In genomic region chrX:157202736-157203135, GRCm38 (mm10) we compare ENCODE assay signal across 24 mouse cellular contexts.
DNase-seq lines count a peak whose midpoint lies in the region; ATAC-seq and TF ChIP-seq lines count a peak whose summit lies in the region.
"Had no signal": no experiment of that assay in that cellular context is flagged by ENCODE, and none has a peak within 500 bp of the region (broad histone marks: within the 10 kb centered on the region; RNA-seq: fewer than 3 reads in every experiment).

No protein-coding gene starts in this region.

- ATAC-seq in forebrain, embryonic 14.5 days, result no peak
- no peak for ATAC-seq in forebrain, embryonic 13.5 days
- ATAC-seq: forebrain, embryonic 16.5 days; liver, embryonic 12.5 days; liver, postnatal 0 days had no signal

- TF ChIP-seq CTCF in brain, embryonic 14.5 days (IDR thresholded peaks at IDR 0.05; ENCODE audit: borderline replicate concordance, extremely low read depth, insufficient read depth, insufficient read length), result no peak
- TF ChIP-seq CTCF in cerebellum, adult 2 months (IDR thresholded peaks at IDR 0.05; ENCODE audit: borderline replicate concordance, insufficient read depth, low read depth, low read length), result no peak

- H3K4me1 ChIP-seq in forebrain, embryonic 14.5 days (ENCODE audit: control insufficient read depth, insufficient read depth, low read length), result no peaks in the 10 kb centered on the region
- H3K4me1 ChIP-seq in forebrain, embryonic 13.5 days, result no peaks in the 10 kb centered on the region
- H3K4me1 ChIP-seq in cerebellum, adult 2 months (ENCODE audit: control insufficient read depth, insufficient read depth, low read length), result no peaks in the 10 kb centered on the region
- no peaks in the 10 kb centered on the region for H3K4me1 ChIP-seq in embryonic facial prominence, embryonic 10.5 days
- H3K4me1 ChIP-seq: embryonic facial prominence, embryonic 12.5 days; heart, embryonic 12.5 days; hindbrain, embryonic 15.5 days; liver, embryonic 12.5 days; neural tube, embryonic 13.5 days had no signal

- no peak overlapping the region for H3K4me3 ChIP-seq in forebrain, embryonic 14.5 days (ENCODE audit: low read depth, low read length)
- H3K4me3 ChIP-seq in forebrain, embryonic 13.5 days, result no peak overlapping the region
- no peak overlapping the region for H3K4me3 ChIP-seq in cerebellum, adult 2 months (replicated peaks; ENCODE audit: insufficient read depth, low read depth, low read length)
- no peak overlapping the region for H3K4me3 ChIP-seq in embryonic facial prominence, embryonic 10.5 days
- H3K4me3 ChIP-seq: embryonic facial prominence, embryonic 12.5 days; heart, adult 2 months; heart, embryonic 12.5 days; hindbrain, embryonic 15.5 days; liver, embryonic 12.5 days; neural tube, embryonic 13.5 days had no signal

- no peak for TF ChIP-seq POLR2A in brain, embryonic 14.5 days (IDR thresholded peaks at IDR 0.05; ENCODE audit: borderline replicate concordance, extremely low read depth, insufficient read depth, insufficient read length, poor library complexity, severe bottlenecking)
- TF ChIP-seq POLR2A in cerebellum, adult 2 months (IDR thresholded peaks at IDR 0.05; ENCODE audit: borderline replicate concordance, insufficient read depth, low read length), result no peak

- no peaks in the 10 kb centered on the region for H3K27me3 ChIP-seq in forebrain, embryonic 14.5 days (replicated peaks; ENCODE audit: control insufficient read depth, insufficient read depth, low read length)
- no peaks in the 10 kb centered on the region for H3K27me3 ChIP-seq in forebrain, embryonic 13.5 days
- no peaks in the 10 kb centered on the region for H3K27me3 ChIP-seq in cerebellum, adult 2 months (ENCODE audit: control insufficient read depth, insufficient read depth, low read length)
- H3K27me3 ChIP-seq in embryonic facial prominence, embryonic 10.5 days (replicated peaks; ENCODE audit: low read depth, poor library complexity, severe bottlenecking), result 0 out of 2 replicates have a peak, but pooled peaks cover 10% of the 10 kb centered on the region
- H3K27me3 ChIP-seq: CH12.LX; embryonic facial prominence, embryonic 12.5 days; heart, embryonic 12.5 days; hindbrain, embryonic 15.5 days; liver, embryonic 12.5 days; neural tube, embryonic 13.5 days had no signal

- H3K9ac ChIP-seq in forebrain, embryonic 14.5 days (ENCODE audit: low read length), result no peak overlapping the region
- no peak overlapping the region for H3K9ac ChIP-seq in forebrain, embryonic 13.5 days
- H3K9ac ChIP-seq: embryonic facial prominence, embryonic 12.5 days; heart, embryonic 12.5 days; hindbrain, embryonic 15.5 days; liver, embryonic 12.5 days; liver, postnatal 0 days; neural tube, embryonic 13.5 days had no signal

- no peaks in the 10 kb centered on the region for H3K9me3 ChIP-seq in forebrain, embryonic 14.5 days (replicated peaks; ENCODE audit: control insufficient read depth, low read length)
- H3K9me3 ChIP-seq in forebrain, embryonic 13.5 days (replicated peaks), result no peaks in the 10 kb centered on the region
- H3K9me3 ChIP-seq in embryonic facial prominence, embryonic 10.5 days, result no peaks in the 10 kb centered on the region
- H3K9me3 ChIP-seq: embryonic facial prominence, embryonic 12.5 days; heart, embryonic 12.5 days; hindbrain, embryonic 15.5 days; liver, embryonic 12.5 days; neural tube, embryonic 13.5 days had no signal

- DNase-seq in forebrain, embryonic 14.5 days (ENCODE audit: low spot score), result peak; percentile 0
- peak; percentile 8 for DNase-seq in brain, embryonic 14.5 days (ENCODE audit: low read depth)
- DNase-seq in cerebellum, adult 2 months, result peak; percentile 59 to 87
- DNase-seq in cerebellum, postnatal 14 days, result peak; percentile 44 to 59
- DNase-seq in embryonic facial prominence, embryonic 10.5 days (ENCODE audit: low spot score), result no peak
- DNase-seq in frontal cortex, postnatal 36 days (ENCODE audit: low spot score in 2 of 2), result no peak
- no peak for DNase-seq in adrenal gland, postnatal 10 days
- DNase-seq: adrenal gland, postnatal 14 days; heart, adult 2 months; kidney, adult 18-20 months; kidney, postnatal 4 days; layer of hippocampus, adult 9-11 months; liver, postnatal 0 days; lung, postnatal 36 days; thymus, adult 2 months had no signal

- no peak overlapping the region for H3K27ac ChIP-seq in forebrain, embryonic 14.5 days (ENCODE audit: low read depth, low read length)
- H3K27ac ChIP-seq in forebrain, embryonic 13.5 days, result no peak overlapping the region
- no peak overlapping the region for H3K27ac ChIP-seq in cerebellum, adult 2 months (ENCODE audit: insufficient read depth, low read length)
- H3K27ac ChIP-seq in embryonic facial prominence, embryonic 10.5 days (replicated peaks), result no peak overlapping the region
- H3K27ac ChIP-seq: embryonic facial prominence, embryonic 12.5 days; heart, adult 2 months; hindbrain, embryonic 15.5 days; liver, embryonic 12.5 days; neural tube, embryonic 13.5 days had no signal

- H3K4me2 ChIP-seq in forebrain, embryonic 14.5 days (ENCODE audit: low read length), result no peak overlapping the region
- H3K4me2 ChIP-seq in forebrain, embryonic 13.5 days, result no peak overlapping the region
- H3K4me2 ChIP-seq: embryonic facial prominence, embryonic 12.5 days; heart, embryonic 12.5 days; hindbrain, embryonic 15.5 days; liver, embryonic 12.5 days; midbrain, embryonic 11.5 days; neural tube, embryonic 13.5 days had no signal

- no peaks in the 10 kb centered on the region for H3K36me3 ChIP-seq in forebrain, embryonic 14.5 days (ENCODE audit: control insufficient read depth, insufficient read depth, low read length)
- no peaks in the 10 kb centered on the region for H3K36me3 ChIP-seq in forebrain, embryonic 13.5 days (ENCODE audit: poor library complexity, severe bottlenecking)
- H3K36me3 ChIP-seq in embryonic facial prominence, embryonic 10.5 days (replicated peaks), result no peaks in the 10 kb centered on the region
- H3K36me3 ChIP-seq: embryonic facial prominence, embryonic 12.5 days; heart, embryonic 12.5 days; hindbrain, embryonic 15.5 days; liver, embryonic 12.5 days; neural tube, embryonic 13.5 days had no signal

- WGBS in forebrain, embryonic 14.5 days, result 92% methylated on average over 1 of the region's 1 CpGs
- 96% methylated on average over 1 of the region's 1 CpGs for WGBS in forebrain, embryonic 13.5 days
- WGBS in cerebellum, adult 2 months, result 34% methylated on average over 1 of the region's 1 CpGs
- 84% methylated on average over 1 of the region's 1 CpGs for WGBS in embryonic facial prominence, embryonic 10.5 days

Comparison
In these comparisons a context has a peak if more than half of its experiments do, and no peak if none do; other contexts are left out.
1. DNase-seq: peak in forebrain, embryonic 14.5 days (single experiment), brain, embryonic 14.5 days (single experiment), cerebellum, adult 2 months (2 of 2) and cerebellum, postnatal 14 days (2 of 2); none in embryonic facial prominence, embryonic 10.5 days (single experiment), frontal cortex, postnatal 36 days (0 of 2) and adrenal gland, postnatal 10 days (single experiment).